Mouse (Mus musculus) liver, adult 2 months (tissue): Measurements from ENCODE around the gene Slc27a5.

ENCODE experiments used
- CTCF ChIP-seq: fragments of 200-500 bp; IDR thresholded peaks from 2 replicates; pipeline ENCODE4 v1.5.1; 2011; ENCODE audit warnings: low read depth, low read length, control low read depth
- POLR2A ChIP-seq: fragments of 200-500 bp; IDR thresholded peaks from 2 replicates; pipeline ENCODE4 v1.6.1; 2011; ENCODE audit warnings: low read length, control low read depth; ENCODE audit not compliant: insufficient read depth; ENCODE audit errors: extremely low read depth

- TF ChIP-seq CTCF (no peak), POLR2A (peak; percentile 64; the same call in 1 of the 2 replicates)
Observed at GRCm38 (mm10) chr7:13034148-13034977, 36.4 kb upstream of the Slc27a5 start, which contains the start of gene Chmp2a.
